Mouse (Mus musculus) urinary bladder, postnatal 25 days (tissue): ENCODE data around the gene Emid1.
A peak's percentile ranks its signal among the peaks of the same experiment; 100 is the strongest.

ENCODE experiments used
- DNase-seq: peaks from one replicate; pipeline ENCODE4 v3.0.0; 2022; ENCODE audit warnings: low spot score

The Emid1 gene

DNA sequence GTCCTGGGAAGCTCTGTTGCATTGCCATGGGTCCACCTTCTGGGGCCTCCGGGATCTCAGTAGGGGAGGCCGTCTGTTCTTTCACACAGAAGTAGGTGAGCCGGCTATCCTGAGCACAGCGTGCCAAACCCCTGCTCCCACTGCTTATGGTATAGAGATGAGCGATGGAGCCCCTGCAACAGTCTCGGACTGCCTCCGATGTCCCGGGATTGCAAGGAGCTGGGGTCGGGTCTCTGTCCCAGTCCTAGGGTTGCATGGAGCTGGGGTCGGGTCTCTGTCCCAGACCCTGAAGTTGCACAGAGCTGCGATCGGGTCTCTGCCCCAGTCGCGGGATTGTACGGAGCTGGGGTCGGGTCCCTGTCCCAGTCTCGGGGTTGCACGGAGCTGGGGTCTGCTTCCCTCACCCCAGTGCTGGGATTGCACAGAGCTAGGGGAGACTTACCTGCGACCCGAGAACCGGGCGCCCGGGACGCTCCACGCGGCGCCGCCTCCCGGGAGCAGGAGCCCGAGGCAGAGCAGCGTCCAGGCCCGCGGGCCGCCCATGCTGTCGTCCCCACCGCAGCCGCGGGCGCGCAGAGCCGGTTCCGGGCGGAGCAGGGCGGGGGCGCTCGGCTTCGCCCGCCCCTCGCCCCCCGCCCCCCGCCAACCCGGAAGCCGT is at the start of gene Emid1:
Gene Emid1, minus strand, starts transcription at position 578 of the 658 bp plus-strand sequence.
- no peak for DNase-seq

DNA sequence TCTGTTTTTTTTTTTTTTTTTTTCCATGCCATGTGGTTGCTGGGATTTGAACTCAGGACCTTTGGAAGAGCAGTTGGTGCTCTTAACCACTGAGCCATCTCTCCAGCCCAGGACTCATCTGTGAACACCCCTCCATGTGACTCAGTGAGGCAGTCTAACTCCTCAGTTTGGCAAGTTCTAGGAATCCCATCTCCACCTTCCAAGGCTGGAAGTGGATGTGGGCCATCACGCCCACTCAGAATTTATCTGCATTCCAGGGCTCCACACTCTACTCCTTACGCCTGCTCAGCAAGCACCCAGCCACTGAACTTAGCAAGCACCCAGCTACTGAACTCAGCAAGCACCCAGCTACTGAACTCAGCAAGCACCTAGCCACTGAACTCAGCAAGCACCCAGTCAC is 47.8 kb upstream of the Emid1 start:
- no peak for DNase-seq

DNA sequence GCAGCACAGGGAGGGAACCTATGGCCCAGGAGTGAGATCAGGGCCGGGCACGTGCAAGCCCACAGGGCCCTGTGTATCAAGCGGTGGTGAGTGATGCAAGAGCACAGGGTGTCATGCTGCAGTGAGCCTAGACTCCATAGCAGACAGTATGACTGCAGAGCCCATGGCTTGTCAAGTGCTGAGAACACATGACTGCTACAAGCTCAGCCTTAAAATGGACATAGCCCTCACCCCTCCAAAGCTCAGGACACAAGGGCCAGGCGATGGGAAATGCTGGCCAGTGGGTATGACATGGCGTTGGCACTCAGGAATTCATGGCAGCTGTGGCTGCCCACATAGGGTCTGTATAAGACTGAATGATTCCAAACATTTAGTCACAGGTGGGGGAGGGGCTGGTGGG is 45.0 kb upstream of the Emid1 start:
- no peak for DNase-seq

DNA sequence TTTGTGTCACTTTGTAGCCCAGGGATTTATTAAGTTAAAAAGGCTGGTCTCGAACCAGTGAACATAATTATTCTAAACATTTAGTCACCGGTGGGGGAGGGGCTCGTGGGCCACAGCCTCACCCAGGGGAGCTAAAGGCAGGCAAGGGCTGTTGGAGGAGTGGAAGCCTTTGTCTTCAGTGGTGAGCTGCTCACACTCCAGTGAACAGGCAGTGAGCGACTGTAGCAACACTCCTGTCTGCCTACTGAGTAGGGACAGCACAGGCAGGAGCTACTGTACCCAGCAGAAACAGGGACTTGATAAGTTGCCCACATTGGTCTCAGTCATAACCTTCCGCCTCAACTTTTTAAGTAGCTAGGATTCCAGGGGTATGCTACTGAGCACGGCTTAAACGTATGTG is 44.5 kb upstream of the Emid1 start:
- DNase-seq = no peak

DNA sequence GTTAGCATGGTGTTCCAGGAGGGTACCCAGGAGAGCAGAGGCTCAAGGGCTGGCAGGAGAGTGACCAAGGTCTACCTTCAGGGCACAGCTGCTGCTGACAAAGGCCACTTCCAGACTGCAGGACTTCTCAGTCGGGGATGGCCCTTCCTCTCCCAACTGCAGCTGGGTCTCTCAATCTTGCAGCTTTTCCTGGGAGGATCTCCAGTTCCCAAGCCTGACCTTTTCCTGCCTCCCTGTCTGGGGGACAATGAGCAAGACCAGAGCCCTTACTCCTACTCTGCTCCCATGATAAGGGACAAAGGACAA is 41.5 kb upstream of the Emid1 start:
- no peak for DNase-seq

DNA sequence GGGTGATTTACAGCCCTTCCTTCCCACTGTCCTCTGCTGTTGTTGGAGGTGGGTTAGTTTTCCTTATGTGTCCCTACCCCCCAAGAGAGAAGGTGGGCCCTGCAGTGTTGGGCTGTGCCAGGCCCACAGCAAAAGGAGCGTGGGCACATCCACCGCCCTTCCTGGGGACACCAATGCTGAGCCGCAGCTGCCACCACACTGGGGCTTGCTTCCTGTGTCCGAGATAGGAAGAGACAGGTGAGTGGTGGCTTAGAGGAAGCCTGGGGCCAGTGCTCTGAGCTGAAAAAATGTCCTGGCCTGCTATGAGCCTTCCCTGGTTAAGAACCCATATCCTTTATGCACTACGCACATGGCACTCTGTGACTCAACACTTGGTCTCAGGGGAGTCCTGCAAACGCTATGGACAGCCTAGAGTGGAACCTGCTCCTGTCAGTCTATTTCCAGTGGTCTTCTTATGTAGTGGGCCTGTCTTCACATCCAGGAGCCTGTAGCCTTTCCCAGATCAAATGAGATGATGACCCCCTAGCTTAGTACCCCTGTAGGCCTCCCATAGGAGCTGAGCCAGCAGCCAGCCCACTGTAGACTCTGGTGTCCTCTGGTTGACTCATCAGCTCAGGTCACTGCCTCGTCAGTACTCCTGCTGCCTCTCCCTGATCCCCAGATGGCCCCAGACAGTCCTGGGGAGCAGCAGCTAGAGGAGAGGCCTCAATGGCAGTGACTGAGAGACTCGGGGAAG is 41.0 kb upstream of the Emid1 start:
- no peak for DNase-seq

DNA sequence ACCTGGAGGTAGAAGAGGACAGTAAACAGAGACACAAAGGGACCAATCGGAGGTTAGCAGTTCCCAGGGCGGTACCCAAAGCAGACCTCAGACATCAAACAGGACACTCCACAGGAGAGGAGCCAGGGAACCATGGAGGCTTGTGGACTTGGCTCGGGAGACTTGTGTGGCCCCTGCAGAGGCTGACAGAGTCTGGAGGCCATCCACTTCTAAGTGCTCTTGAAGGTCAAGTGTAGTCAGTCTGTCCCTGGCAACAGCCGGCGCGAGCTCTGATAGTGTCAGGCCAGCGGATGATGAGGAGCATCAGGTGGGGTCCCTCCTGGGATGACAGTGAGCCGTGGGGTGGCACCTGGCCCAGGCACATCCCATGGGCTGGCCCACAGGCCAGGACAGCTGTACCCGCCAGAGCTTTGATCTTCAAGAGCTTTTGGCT is 40.0 kb upstream of the Emid1 start:
- no peak for DNase-seq

DNA sequence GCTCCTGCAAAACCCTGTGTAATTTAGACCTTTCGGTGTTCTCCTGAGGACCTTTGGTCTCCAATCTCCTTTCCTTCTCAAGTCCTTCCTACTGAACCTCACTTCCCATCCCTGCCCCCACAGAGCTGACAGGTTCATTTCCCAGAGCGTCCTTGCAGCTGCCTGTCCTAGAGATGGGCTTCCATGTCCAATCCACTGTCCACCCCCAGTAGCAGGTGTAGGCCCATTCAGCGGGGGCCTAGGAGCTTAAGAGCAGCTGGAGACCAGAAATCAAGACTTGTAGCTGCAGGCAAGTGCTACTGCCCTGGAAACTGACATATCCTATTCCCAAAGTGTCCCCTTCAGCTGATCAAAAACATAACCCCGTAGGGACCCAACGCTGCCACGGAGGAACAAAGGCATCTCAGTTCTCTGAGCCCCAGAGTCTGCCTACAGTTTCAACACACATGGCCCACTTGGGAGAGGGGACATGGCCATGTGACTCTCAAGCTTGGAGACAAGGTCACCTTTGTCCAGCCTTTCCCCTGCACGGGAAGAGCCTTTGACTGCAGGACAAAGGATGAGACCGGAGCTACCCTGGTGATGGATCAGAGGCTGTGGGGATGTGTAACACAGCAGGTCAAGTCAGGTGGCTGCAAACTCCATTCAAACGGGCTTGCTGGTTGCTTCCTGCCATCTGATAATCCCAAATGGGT is 37.3 kb upstream of the Emid1 start:
- DNase-seq = no peak

DNA sequence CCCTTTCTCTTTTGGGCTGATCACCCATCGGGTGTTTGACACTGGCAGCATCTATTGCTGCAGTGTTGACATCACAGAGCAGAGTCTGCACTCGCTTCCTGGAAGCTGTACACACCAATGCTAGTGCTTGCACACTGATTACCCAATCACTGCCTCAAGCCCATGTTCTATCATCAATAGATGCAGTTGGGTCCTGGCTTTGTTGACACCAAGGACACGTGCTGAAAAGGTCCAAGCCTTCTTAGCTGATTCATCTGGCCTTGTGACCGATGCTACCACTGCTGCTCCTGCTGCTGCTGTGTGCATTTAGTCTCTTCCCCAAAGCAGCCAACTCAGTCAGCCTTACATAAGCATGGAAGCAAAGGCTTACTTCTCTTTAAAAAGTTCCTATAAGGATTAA is 36.1 kb upstream of the Emid1 start:
- no peak for DNase-seq

DNA sequence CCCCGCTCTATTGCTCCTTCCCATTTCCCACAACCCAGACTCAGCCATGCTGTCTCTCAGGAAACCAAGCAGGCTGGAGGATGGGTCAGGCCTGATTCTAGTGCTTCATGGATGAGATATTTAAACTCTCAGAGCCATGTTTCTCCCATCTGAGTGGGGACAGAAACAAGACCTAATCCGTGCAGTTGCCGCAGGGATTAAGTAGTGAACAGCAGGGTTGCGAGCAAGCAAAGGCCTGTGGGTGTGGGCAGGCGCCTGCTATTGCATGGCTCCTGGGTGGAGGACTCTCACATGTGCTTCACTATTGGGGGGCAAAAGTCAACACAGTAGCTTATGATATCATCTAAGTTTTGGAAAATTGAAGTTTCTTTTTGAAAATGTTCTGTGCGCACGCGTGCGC is 32.8 kb upstream of the Emid1 start:
- DNase-seq = no peak

DNA sequence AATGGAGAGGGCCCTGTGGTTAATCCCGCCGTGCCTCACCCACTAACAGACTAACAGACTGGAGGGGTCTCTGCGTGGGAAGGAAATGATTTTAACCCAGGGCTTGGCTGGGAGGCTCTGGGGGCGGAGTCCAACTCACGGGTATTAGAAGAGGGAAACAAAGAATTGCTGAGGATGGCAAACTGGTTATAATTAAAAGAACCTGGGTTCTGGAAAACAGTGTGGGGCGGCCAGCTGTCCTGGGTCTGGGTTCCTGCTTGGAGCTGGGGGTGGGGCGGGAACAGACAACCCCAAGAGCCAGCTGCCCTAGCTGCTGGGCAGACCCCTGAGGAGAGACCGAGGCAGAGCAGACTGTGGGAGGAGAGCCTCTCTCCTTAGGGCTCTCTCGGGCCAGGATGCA is 32.2 kb upstream of the Emid1 start:
- no peak for DNase-seq

DNA sequence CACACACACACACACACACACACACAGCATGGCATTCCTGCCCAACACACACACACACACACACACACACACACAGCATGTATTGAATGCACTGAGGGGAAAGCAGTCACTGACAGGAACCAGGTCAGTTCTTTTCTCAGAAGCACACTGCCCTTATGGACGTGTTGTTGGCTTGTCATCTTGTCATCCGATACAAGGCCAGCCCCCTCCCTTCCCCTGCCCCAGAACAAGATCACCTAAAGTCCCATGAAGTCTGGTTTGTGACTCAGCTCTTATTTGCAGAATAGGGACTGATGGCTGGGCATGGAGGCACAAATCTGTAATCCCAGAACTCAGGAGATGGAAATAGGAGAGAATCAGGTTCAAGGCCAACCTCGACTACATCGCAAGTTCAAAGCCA is 30.8 kb upstream of the Emid1 start:
- DNase-seq = no peak

DNA sequence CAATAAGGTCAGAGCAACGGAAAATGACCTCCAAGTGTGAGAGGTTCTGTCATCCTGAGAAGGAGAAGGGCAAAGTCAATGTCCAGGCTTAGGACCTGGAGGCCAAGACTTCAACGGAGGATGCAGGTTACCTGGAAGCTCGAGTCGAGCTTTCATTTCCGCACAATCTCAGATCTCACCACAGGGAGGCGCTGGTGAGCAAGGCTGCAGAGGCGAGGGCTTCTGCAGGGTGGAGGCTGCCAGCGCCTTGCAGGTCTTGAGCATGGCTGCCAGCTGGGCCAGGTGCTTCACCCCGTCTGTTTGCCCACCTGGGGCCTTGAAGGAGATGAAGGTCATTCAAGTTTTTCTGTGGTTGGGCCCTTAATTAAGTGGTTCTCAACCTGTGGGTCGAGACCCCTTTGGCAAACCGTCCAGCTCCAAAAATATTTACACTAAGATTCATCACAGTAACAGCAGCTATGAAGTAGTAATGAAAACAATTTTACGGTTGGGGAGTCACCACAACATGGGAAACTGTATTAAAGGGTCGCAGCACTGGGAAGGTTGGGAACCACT is 29.9 kb upstream of the Emid1 start:
- peak; percentile 88 for DNase-seq

DNA sequence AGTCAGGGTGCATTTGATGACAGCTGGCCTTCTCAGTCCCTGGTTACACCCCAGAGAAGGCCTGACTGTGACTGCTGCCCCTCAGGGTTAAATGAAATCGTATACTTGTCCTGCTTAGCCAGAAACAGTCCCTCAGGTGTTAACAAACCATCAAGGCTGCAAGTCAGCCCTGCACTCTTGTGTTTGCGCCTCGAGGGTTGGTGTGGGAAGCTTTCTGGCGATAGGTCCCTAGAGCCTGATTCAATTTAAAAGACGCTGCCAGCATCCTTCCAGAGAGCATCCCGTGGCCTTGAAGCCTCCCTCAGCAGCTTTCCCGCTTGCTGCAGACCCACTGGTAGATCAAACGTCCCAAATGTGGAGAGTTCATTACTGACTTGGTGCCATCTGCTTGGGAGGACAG is 27.3 kb upstream of the Emid1 start:
- no peak for DNase-seq

DNA sequence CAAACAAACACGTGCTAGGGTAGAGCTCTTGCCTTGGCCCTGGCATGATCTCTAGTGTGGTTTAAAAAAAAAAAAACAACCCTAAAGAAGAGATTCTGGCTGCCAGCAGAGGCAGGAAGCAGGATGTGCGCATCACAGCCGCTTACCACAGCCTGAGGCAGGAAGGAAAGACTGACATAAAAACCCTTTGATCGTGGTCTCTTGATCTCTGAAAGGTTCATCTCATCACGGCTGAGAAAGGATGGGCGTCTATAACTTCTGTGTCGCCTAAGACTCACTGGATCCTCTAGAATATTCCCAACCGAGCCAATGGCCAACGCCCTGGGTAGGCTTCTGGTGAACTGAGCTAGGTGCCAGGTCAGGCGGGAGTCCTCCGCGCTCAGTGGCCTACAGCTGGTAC is 25.1 kb upstream of the Emid1 start:
- no peak for DNase-seq

DNA sequence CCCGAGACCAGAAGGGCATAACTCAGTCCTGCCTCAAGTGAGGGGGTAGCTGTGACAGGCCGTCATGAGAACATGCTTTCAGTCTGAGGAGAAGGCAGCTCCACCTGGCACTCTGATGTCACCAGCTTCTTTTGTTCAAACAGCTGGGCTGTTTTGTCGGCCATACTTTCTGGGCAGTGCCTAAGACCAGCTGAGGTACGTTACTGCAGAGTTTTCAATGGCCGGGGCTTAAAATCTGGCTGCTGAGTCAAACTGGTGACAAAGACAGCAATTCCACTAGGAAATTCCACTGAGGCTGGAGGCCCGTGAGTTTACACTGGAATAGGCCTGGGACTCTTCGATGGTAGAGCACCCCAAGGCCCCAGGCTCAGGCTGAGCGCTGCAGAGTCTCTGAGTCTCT is 24.6 kb upstream of the Emid1 start:
- DNase-seq = no peak

DNA sequence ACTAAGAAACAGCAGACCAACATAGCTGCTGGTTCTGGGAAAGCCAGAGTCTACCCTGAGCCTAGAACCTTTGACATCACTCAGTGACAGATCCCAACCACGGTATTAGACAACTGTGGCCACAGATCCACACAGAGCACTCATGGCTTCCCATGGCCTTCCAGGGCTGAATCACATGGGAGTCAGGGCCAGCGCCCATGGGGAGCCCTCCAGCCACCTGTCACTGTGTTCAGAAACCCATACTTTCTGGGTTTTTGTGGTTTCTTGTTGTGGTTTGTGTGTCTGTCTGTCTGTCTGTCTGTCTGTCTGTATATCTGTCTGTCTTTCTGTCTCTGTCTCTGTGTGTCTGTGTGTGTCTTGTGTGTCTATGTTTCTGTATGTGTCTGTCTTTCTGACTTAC is 23.8 kb upstream of the Emid1 start:
- no peak for DNase-seq

DNA sequence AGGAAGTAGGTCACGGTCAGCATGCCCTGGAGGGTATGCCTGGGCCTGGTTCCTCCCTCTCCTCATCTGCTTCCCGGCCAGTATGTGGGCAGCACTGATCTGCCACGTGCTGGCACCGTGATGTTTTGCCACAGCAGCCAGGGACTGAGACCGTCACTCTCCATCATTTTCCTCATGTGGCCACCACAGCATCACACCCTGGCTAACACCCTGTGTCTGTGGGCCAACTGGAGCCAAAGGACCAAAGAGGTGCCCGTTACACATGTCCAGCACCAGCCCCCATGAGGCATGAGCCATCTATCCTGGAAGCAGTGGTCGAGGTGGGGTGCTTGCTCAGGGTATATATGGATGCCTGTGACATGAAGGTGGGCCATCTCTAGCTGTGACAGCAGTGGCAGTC is 23.1 kb upstream of the Emid1 start:
- DNase-seq = no peak

DNA sequence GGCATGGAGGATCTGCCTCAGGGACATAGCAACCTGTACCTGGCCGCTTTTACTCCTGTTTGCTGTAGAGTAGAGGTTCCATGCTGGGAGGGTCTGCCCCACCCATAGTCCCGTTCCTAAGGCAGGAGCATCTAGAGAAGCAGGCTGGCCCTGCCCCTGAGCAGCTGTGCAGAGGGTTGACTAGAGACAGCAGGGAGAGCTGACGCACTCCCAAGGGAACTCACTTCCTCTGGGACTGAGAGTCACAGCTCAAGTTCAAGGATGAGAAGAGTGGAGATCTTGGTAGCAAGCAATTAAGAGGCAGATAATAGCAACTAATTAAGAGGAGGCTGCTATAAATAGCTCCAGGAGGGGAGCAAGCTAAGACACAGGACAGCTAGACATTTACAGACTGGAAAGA is 20.8 kb upstream of the Emid1 start:
- no peak for DNase-seq

DNA sequence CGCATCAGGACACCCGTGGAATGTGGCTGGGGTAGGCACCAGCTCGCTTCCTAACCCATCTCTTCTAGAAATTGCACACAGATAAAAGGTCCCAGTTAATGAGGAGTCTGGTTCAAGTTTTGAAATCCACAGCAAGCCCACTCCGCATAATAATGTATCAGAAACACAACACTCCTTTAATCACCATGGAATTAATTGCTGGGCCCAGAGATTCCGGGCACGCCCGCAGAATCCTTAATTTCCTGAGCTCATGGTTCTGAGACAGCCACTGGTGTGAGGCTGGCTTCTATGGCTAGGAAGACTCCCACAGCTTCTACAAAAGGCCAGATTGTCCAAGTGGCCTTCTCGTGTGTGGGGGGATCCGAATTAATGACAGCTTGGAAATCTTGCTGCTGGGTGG is 15.3 kb upstream of the Emid1 start:
- no peak for DNase-seq

DNA sequence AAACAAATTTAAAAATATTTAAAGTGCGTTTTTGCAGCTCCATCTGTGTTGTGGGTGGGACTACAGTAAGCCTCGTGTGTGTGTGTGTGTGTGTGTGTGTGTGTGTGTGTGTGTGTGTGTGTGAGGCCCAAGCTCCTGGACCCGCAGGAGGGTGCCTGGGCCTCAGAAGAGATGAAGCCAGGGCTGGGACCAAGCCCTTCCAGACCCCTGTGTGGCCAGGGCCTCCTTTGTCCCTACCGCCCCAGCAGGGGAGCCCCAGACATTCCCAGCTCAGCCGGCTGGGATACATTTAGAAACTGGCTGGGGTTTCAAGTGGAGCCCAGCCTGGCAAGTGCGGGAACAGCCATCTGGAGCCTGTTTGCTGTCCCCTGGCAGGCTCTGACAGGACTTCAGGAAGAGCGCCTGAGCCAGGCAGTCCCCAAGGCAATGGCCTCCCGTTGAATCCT is 13.4 kb upstream of the Emid1 start:
- no peak for DNase-seq

DNA sequence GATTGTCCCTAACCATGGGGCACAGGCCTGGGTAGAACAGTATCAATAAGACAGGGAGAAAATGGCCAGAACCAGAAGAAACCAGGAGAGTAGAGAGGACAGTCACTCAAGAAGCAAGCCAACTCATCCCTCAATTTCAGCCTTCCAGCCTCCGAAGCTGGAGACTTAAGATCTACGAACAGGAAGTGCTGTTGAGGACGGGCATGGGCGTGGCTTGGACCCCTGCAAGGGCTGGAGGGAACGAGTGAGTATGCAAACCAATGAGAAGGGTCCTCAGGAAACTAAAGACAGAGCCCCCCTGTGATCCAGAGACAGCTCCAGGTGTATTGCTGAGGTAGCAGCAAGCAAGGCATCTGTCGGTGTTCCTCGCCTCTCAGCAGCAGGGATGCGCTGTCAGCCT is 12.3 kb upstream of the Emid1 start:
- no peak for DNase-seq

DNA sequence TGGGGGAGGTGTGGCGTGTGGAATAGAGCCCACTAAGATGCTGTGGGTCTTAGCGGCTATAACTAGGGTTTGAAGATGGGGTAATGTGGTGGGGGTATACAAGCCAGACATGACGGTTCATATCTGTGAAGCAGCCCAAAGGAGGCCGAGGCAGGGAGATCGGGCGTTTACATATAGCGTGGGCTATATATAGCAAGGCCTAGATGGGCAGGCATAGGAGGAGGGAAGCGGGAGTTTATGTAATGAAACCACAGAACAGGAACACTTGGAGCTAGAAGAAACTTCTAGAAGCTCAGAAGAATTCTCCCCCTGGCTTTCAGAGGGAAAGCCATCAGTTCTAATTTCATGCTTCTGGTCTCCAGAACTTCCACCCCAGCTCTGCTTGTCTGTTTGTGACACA is 11.4 kb upstream of the Emid1 start:
- DNase-seq = no peak
